Mouse (Mus musculus) heart, embryonic 13.5 days (tissue): ENCODE data around the gene Atp4a. TPM values are rescaled to one million over a fixed set of nuclear protein-coding genes. Genes with fewer than 3 reads are reported as not detected.
"Not testable (repeated sequence)": the region's sequence is repeated elsewhere in the genome, so short reads cannot be mapped to it uniquely, and the experiment has no call there.

ENCODE experiments used
- ATAC-seq: fragments of 200-750 bp; cut with Nextera tagmentation; 2 replicates; pipeline ENCODE4 v1.8.0; 2017; ENCODE audit warnings: moderate TSS enrichment; ENCODE audit not compliant: insufficient number of reproducible peaks, low FRiP score, low TSS enrichment; ENCODE audit errors: extremely low read depth
- H3K27ac ChIP-seq: fragments of 300-500 bp; sonication (generic); replicated peaks from 2 replicates; pipeline ENCODE4 v1.5.1; 2015; ENCODE audit warnings: moderate library complexity, mild to moderate bottlenecking, inconsistent platforms
- H3K27me3 ChIP-seq: fragments of 300-500 bp; sonication (generic); replicated peaks from 2 replicates; pipeline ENCODE4 v1.6.1; 2015; ENCODE audit warnings: mild to moderate bottlenecking, inconsistent platforms
- H3K36me3 ChIP-seq: fragments of 300-500 bp; sonication (generic); 2 replicates; pipeline ENCODE4 v1.6.1; 2015; ENCODE audit warnings: mild to moderate bottlenecking, inconsistent platforms
- H3K4me1 ChIP-seq: fragments of 300-500 bp; sonication (generic); 2 replicates; pipeline ENCODE4 v1.6.1; 2015; ENCODE audit warnings: inconsistent platforms
- H3K4me2 ChIP-seq: fragments of 300-500 bp; sonication (generic); 2 replicates; pipeline ENCODE4 v1.6.1; 2015; ENCODE audit warnings: inconsistent platforms, mild to moderate bottlenecking, moderate library complexity
- H3K4me3 ChIP-seq: fragments of 300-500 bp; sonication (generic); 2 replicates; pipeline ENCODE4 v1.5.1; 2015; ENCODE audit warnings: moderate library complexity, mild to moderate bottlenecking, inconsistent platforms
- H3K9ac ChIP-seq: fragments of 300-500 bp; sonication (generic); 2 replicates; pipeline ENCODE4 v1.6.1; 2015; ENCODE audit warnings: inconsistent platforms, mild to moderate bottlenecking, moderate library complexity
- H3K9me3 ChIP-seq: fragments of 300-500 bp; sonication (generic); 2 replicates; pipeline ENCODE4 v1.6.1; 2016; ENCODE audit warnings: inconsistent platforms
- WGBS: fragments of 180-500 bp; shearing (Covaris S2); methylation state at CpG from one replicate; pipeline ENCODE4 v1.1.7; 2015; ENCODE audit warnings: mixed read lengths; 5-methylcytosine and 5-hydroxymethylcytosine counted together
- polyA plus RNA-seq: library from polyadenylated mRNA; unstranded; fragments of >200 nt; fragmentation: Nextera tagmentation; extraction: Ambion mirVana; gene quantifications from 2 replicates; pipeline ENCODE4 v1.2.1, GENCODE M21; 2015

The Atp4a gene
- polyA plus RNA-seq, 1 experiment from 2014 or later, result 1.0 TPM

DNA sequence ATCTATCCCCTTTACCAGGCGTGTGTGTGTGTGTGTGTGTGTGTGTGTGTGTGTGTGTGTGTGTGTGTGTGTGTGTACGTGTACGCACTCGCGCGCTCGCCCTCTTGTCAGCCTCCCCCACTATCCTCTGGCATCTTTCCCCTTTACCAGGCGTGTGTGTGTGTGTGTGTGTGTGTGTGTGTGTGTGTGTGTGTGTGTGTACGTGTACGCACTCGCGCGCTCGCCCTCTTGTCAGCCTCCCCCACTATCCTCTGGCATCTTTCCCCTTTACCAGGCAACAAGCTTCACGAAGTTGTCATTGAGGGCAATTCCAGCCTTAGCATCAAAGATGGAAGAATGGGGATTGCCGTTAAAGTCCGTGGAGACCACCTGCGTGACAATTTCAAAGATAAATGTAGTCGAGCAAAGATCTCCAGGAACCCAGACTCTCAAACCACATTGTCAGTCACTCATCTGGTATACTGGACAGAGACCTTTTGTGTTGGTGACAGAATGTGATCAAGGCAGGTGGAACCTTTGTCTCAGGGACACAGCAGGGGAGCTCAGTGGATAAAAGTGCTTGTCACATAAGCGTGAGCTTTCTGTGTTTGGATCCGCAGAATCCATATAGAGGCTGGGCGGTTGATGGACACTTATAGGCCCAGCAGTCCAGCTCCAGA is 18.2 kb downstream of the Atp4a start:
- peaks cover 55% of the 10 kb centered on the region for H3K36me3 ChIP-seq
- peaks cover 18% of the 10 kb centered on the region for H3K4me1 ChIP-seq
- peak overlapping the region; percentile 92 for H3K4me2 ChIP-seq
- not testable (repeated sequence) for H3K9me3 ChIP-seq, ATAC-seq, H3K27me3 ChIP-seq
- H3K9ac ChIP-seq, result peak overlapping the region; percentile 95
- 45% methylated on average over 8 of the region's 22 CpGs for WGBS
- H3K27ac ChIP-seq, result peak overlapping the region; percentile 92
- peak overlapping the region; percentile 87 for H3K4me3 ChIP-seq

DNA sequence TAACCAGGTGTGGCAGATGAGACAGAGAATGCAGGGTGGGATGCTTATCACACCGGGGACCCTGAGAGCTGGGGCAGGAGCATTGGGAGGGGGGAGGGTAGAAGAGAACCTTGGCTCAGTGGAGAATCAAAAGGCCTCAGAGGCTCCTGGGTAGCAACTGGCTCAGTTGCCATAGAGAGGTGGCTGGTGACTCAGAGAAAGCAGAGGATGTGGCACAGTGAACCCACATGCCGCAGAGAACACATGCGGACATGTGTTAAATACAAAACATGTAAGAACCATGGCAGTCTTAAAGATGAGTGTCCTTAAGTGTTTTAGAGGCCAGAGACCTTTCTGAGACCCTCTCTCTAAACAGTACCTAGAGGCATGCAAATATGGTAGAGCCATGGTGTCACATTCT is 24.2 kb downstream of the Atp4a start:
- Histone ChIP-seq H3K27me3 (no peaks in the 10 kb centered on the region), H3K4me1 (no peaks in the 10 kb centered on the region), H3K4me3 (no peak overlapping the region), H3K9me3 (no peaks in the 10 kb centered on the region), H3K36me3 (peaks cover 71% of the 10 kb centered on the region), H3K27ac (no peak overlapping the region), H3K4me2 (no peak overlapping the region), H3K9ac (no peak overlapping the region)
- 76% methylated on average over 3 of the region's 3 CpGs for WGBS
- ATAC-seq, result no peak

- WGBS, result 75% methylated on average over 2 of the region's 2 CpGs
- H3K4me1 ChIP-seq, H3K4me3 ChIP-seq, ATAC-seq, H3K4me2 ChIP-seq, H3K27me3 ChIP-seq, H3K9me3 ChIP-seq, H3K27ac ChIP-seq, H3K9ac ChIP-seq: not testable (repeated sequence)
- peaks cover 16% of the 10 kb centered on the region for H3K36me3 ChIP-seq
Observed at GRCm38 (mm10) chr7:30742570-30742969, 30.6 kb downstream of the Atp4a start.

DNA sequence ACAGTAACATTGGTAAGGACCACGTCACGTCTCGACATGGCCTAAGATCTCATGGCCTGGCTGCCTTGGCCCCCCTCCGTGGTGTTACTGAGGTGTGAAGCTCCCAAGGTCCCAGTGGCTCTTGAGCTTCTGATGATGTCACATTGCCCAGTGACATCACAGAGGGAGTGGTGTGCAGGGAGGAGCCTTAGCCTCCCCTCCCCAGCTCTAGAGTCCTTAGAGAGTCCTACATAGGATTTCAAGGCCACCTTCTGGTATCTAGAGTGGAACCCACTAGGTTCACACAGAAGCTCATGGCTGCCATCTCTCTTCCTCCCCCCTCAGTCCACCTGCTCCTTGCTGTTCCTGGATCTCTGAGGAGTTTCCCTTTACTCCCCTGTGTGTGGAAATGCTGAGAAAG is 31.6 kb downstream of the Atp4a start, which contains the start of gene Gapdhs:
TSS of gene Gapdhs (minus strand) at position 65 of the 400 bp plus-strand sequence.
- ATAC-seq, H3K4me2 ChIP-seq: not testable (repeated sequence)
- WGBS, result 75% methylated on average over 4 of the region's 4 CpGs

GRCm38 (mm10) chr7:30744022-30744598 is 32.1 kb downstream of the Atp4a start:
- Histone ChIP-seq H3K9ac (no peak overlapping the region), H3K27me3 (no peaks in the 10 kb centered on the region), H3K4me1 (peaks cover 9% of the 10 kb centered on the region), H3K4me3 (no peak overlapping the region), H3K4me2 (no peak overlapping the region), H3K9me3 (no peaks in the 10 kb centered on the region), H3K27ac (no peak overlapping the region), H3K36me3 (peaks cover 10% of the 10 kb centered on the region; the same call in 1 of the 2 replicates)
- no peak for ATAC-seq
- WGBS, result 35% methylated on average over 4 of the region's 4 CpGs

More for the DNA sequence above, 31.6 kb downstream of the Atp4a start, which contains the start of gene Gapdhs:
- not testable (repeated sequence) for H3K9me3 ChIP-seq, H3K4me1 ChIP-seq, H3K27me3 ChIP-seq, H3K36me3 ChIP-seq, H3K9ac ChIP-seq, H3K27ac ChIP-seq, H3K4me3 ChIP-seq

- H3K36me3 ChIP-seq, result no peaks in the 10 kb centered on the region
- H3K4me1 ChIP-seq, result peaks cover 12% of the 10 kb centered on the region
- WGBS, result 80% methylated on average over 7 of the region's 7 CpGs
- H3K27ac ChIP-seq, result no peak overlapping the region
- no peaks in the 10 kb centered on the region for H3K9me3 ChIP-seq
- ATAC-seq, result no peak
- no peak overlapping the region for H3K4me2 ChIP-seq
- H3K27me3 ChIP-seq, result no peaks in the 10 kb centered on the region
- H3K9ac ChIP-seq, result no peak overlapping the region
- no peak overlapping the region for H3K4me3 ChIP-seq
Observed at GRCm38 (mm10) chr7:30747525-30748204, 35.7 kb downstream of the Atp4a start.

- ATAC-seq, result no peak
- Histone ChIP-seq H3K36me3 (peaks cover 5% of the 10 kb centered on the region), H3K9me3 (peaks cover 9% of the 10 kb centered on the region), H3K4me3 (no peak overlapping the region), H3K27me3 (no peaks in the 10 kb centered on the region), H3K4me1 (0 out of 2 replicates have a peak, but pooled peaks cover 3% of the 10 kb centered on the region), H3K4me2 (no peak overlapping the region), H3K27ac (no peak overlapping the region), H3K9ac (no peak overlapping the region)
- WGBS, result 63% methylated on average over 13 of the region's 13 CpGs
Observed at GRCm38 (mm10) chr7:30749824-30750606, 38.0 kb downstream of the Atp4a start.

- 39% methylated on average over 5 of the region's 5 CpGs for WGBS
- no peak for ATAC-seq
- 0 out of 2 replicates have a peak, but pooled peaks cover 3% of the 10 kb centered on the region for H3K4me1 ChIP-seq
- peaks cover 11% of the 10 kb centered on the region for H3K9me3 ChIP-seq
- H3K9ac ChIP-seq, result no peak within 1 kb of the TSS
- H3K4me2 ChIP-seq, result no peak within 1 kb of the TSS
- no peak within 1 kb of the TSS for H3K4me3 ChIP-seq
- H3K27me3 ChIP-seq, result no peaks in the 10 kb centered on the region
- H3K36me3 ChIP-seq, result peaks cover 17% of the 10 kb centered on the region
- H3K27ac ChIP-seq, result no peak within 1 kb of the TSS
Observed at GRCm38 (mm10) chr7:30751086-30751669, 39.2 kb downstream of the Atp4a start, which contains the start of gene Sbsn. TSS of gene Sbsn (plus strand) at chr7:30751471.

DNA sequence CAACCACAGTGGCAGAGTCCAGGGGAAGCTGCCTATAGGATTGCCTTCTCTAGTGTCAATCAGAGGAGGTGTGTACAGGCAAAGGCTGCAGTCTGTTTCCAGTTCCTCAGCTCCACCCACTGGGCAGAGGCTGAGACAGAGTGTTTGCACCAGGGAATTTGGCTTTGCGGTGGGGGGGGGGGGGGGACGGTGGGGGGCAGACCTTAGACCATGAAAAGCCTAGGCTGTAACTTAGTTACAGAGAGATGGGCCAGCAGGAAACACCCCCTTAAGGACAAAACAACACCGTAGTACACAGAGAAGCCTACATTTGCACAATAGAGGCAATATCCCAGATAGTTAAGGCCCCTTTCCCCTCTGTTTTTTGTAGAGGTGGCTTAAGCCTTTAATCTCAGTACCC is 45.0 kb downstream of the Atp4a start:
- Histone ChIP-seq H3K9me3 (peaks cover 11% of the 10 kb centered on the region), H3K27ac (no peak overlapping the region), H3K4me2 (no peak overlapping the region), H3K4me3 (no peak overlapping the region), H3K4me1 (peaks cover 19% of the 10 kb centered on the region), H3K27me3 (no peaks in the 10 kb centered on the region), H3K36me3 (peaks cover 20% of the 10 kb centered on the region), H3K9ac (no peak overlapping the region)
- 62% methylated on average over 3 of the region's 3 CpGs for WGBS
- ATAC-seq, result no peak

GRCm38 (mm10) chr7:30758853-30759252 is 46.8 kb downstream of the Atp4a start:
- no peak overlapping the region for H3K4me2 ChIP-seq
- H3K27me3 ChIP-seq, result peaks cover 10% of the 10 kb centered on the region; the same call in 1 of the 2 replicates
- peaks cover 11% of the 10 kb centered on the region for H3K9me3 ChIP-seq
- H3K36me3 ChIP-seq, result peaks cover 20% of the 10 kb centered on the region
- H3K4me1 ChIP-seq, result peaks cover 21% of the 10 kb centered on the region
- 29% methylated on average over 4 of the region's 4 CpGs for whole genome bisulfite sequencing
- no peak for ATAC-seq
- H3K9ac ChIP-seq, result no peak overlapping the region
- H3K4me3 ChIP-seq, result no peak overlapping the region
- H3K27ac ChIP-seq, result no peak overlapping the region
